Mouse (Mus musculus) spleen, adult 2 months (tissue): ENCODE measurements around the gene Abhd12b. TPM values are rescaled to one million over a fixed set of nuclear protein-coding genes. Genes with fewer than 3 reads are reported as not detected.
A peak's percentile ranks its signal among the peaks of the same experiment; 100 is the strongest.

Experiments
- DNase-seq, 2 experiments: peaks; one replicate each; pipeline versions ENCODE4 v3.0.0 to v3.0.0-alpha.2; 2012 to 2021; ENCODE audit warnings: low spot score in 2 of 2, low read depth in 1 of 2
- H3K27ac ChIP-seq: fragments of 200-500 bp; 2 replicates; pipeline ENCODE4 v1.5.1; 2012; ENCODE audit warnings: low read length, inconsistent platforms; ENCODE audit not compliant: insufficient read depth
- H3K27me3 ChIP-seq: fragments of 200-500 bp; 2 replicates; pipeline ENCODE4 v1.6.1; 2012; ENCODE audit warnings: mild to moderate bottlenecking, moderate library complexity, low read length, inconsistent platforms; ENCODE audit not compliant: control insufficient read depth, insufficient read depth
- H3K36me3 ChIP-seq: fragments of 200-500 bp; 2 replicates; pipeline ENCODE4 v1.6.1; 2012; ENCODE audit warnings: mild to moderate bottlenecking, low read length, inconsistent platforms; ENCODE audit not compliant: control insufficient read depth, insufficient read depth
- H3K4me1 ChIP-seq: fragments of 200-500 bp; 2 replicates; pipeline ENCODE4 v1.6.1; 2011; ENCODE audit warnings: inconsistent platforms; ENCODE audit not compliant: control insufficient read depth, insufficient read depth, insufficient read length
- H3K4me3 ChIP-seq: fragments of 200-500 bp; 2 replicates; pipeline ENCODE4 v1.5.1; 2011; ENCODE audit warnings: mild to moderate bottlenecking, inconsistent platforms; ENCODE audit not compliant: insufficient read depth, insufficient read length; ENCODE audit errors: extremely low read depth
- CTCF ChIP-seq: fragments of 200-500 bp; IDR thresholded peaks from 2 replicates; pipeline ENCODE4 v1.5.1; 2011; ENCODE audit warnings: mild to moderate bottlenecking, inconsistent platforms; ENCODE audit not compliant: insufficient read depth, insufficient read length, insufficient replicate concordance; ENCODE audit errors: extremely low read depth
- POLR2A ChIP-seq: fragments of 200-500 bp; IDR thresholded peaks from 2 replicates; pipeline ENCODE4 v1.6.1; 2011; ENCODE audit warnings: low read depth, low read length, inconsistent platforms
- WGBS: fragments of 180-500 bp; shearing (Covaris S2); methylation state at CpG from one replicate; pipeline ENCODE4 v1.1.7; 2018; 5-methylcytosine and 5-hydroxymethylcytosine counted together
- polyA plus RNA-seq: library from polyadenylated mRNA; depleted of rRNA; stranded (reverse); fragments of >200 nt; gene quantifications from 2 replicates; pipeline ENCODE4 v1.2.3, GENCODE M21; 2012

Gene Abhd12b
- polyA plus RNA-seq, 1 experiment = not detected

DNA sequence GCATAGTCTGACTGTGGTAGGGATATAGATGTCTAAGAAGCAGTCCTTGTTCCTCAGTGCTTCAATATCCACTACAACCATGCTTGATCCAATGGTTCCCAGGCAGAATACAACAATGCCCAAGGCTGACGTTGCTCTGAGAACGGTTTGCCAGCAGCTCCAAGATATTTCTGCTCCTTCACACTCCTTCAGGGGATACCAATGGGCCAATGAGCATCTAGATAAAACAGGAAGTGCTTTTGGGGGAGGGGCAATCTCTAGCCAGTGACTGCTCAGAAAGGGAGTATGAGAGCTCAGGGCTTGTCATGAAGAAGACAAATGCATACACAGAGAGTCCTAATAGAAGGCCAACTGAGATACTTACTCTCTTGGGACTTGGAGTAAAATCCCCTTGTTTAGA lies 34.4 kb upstream of the Abhd12b start:
- TF ChIP-seq POLR2A (no peak), CTCF (no peak)
- no peak for DNase-seq
- no peaks in the 10 kb centered on the region for H3K36me3 ChIP-seq
- no peak overlapping the region for H3K4me3 ChIP-seq
- 37% methylated on average over 2 of the region's 2 CpGs for WGBS
- H3K27me3 ChIP-seq = no peaks in the 10 kb centered on the region
- no peak overlapping the region for H3K27ac ChIP-seq
- no peaks in the 10 kb centered on the region for H3K4me1 ChIP-seq

DNA sequence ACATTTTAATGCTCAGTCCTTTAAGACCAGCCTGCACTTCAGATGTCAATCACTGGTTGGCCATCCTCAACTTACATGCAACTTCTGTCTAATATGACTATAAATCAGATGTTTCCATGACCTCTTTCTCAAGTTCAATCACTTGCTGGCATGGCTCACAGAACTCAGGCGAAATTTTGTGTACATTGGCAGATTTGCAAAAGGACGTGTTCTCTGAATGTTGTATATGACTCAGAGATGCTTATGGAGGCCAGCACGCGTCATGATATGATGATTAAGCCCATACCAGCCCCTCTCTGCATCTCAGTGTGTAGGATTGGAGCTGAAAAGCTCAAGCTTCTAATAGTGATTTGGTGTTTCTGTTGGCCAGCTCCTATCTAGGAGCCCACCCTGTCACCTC lies 27.3 kb upstream of the Abhd12b start:
- H3K36me3 ChIP-seq = no peaks in the 10 kb centered on the region
- no peak for TF ChIP-seq POLR2A
- no peak for TF ChIP-seq CTCF
- H3K4me3 ChIP-seq = no peak overlapping the region
- H3K27ac ChIP-seq = no peak overlapping the region
- no peaks in the 10 kb centered on the region for H3K27me3 ChIP-seq
- WGBS = 87% methylated on average over 4 of the region's 4 CpGs
- H3K4me1 ChIP-seq = peaks cover 2% of the 10 kb centered on the region; the same call in 1 of the 2 replicates
- no peak for DNase-seq

DNA sequence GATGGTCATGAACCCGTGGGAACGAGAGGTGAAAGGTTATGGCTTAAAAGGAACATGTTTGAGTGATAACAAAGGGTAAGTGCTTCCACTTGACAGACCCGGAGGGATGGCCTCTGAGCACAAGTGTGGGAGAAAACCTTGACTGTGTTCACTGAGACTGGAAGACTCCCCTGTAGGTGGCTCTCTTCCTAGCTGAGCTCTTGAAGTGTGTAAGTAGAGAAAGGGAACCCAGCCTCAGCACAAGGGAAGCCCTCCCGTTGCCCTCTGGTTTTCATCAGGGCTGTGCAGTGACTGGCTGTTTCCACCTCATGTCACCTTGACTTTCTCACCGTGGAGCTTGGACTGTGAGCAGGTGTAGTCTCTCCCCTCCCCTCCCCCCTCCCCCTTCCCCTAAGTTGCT lies 24.8 kb upstream of the Abhd12b start:
- Histone ChIP-seq H3K36me3 (no peaks in the 10 kb centered on the region), H3K27ac (no peak overlapping the region), H3K27me3 (no peaks in the 10 kb centered on the region), H3K4me3 (no peak overlapping the region), H3K4me1 (peaks cover 2% of the 10 kb centered on the region; the same call in 1 of the 2 replicates)
- peak in 1 of 2 experiments; percentile 30 for DNase-seq
- WGBS = 28% methylated on average over 5 of the region's 5 CpGs
- TF ChIP-seq POLR2A = no peak
- TF ChIP-seq CTCF = peak; percentile 16; the same call in 1 of the 2 replicates

DNA sequence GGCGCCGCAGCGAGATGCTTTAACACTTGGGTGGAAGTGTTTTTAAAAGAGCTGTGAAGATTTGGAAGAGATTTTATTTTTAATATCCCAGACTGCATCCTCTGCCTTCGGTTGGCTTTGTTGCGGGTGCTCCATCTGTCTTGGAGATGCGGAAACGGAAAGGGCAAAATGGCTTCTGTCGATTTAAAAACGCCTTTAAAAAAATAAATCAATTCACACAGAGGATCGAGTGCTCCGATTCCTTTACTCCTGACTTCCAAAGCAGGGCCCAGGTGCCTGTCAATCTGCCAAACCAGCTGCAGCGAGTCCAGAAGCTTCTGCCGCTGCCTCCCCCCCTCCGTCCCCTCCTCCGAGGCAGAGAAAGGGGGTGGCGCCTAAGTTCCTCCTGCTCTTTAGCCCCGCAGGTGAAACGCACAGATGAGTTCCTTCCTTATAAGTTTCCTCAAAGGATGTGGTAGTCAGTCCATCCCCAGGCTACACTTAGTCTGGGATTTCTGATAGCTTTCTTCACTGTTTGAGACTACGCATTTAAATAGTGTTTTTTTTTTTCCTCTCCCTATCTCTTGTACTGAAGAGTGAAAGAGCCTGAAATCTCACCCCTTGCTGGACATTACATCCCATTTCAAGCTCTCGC lies 22.8 kb upstream of the Abhd12b start:
- Histone ChIP-seq H3K36me3 (no peaks in the 10 kb centered on the region), H3K27ac (no peak overlapping the region), H3K27me3 (no peaks in the 10 kb centered on the region), H3K4me3 (no peak overlapping the region; the same call in 1 of the 2 replicates), H3K4me1 (peaks cover 6% of the 10 kb centered on the region; the same call in 1 of the 2 replicates)
- DNase-seq = no peak
- TF ChIP-seq POLR2A (no peak), CTCF (no peak)
- WGBS = 53% methylated on average over 20 of the region's 20 CpGs

DNA sequence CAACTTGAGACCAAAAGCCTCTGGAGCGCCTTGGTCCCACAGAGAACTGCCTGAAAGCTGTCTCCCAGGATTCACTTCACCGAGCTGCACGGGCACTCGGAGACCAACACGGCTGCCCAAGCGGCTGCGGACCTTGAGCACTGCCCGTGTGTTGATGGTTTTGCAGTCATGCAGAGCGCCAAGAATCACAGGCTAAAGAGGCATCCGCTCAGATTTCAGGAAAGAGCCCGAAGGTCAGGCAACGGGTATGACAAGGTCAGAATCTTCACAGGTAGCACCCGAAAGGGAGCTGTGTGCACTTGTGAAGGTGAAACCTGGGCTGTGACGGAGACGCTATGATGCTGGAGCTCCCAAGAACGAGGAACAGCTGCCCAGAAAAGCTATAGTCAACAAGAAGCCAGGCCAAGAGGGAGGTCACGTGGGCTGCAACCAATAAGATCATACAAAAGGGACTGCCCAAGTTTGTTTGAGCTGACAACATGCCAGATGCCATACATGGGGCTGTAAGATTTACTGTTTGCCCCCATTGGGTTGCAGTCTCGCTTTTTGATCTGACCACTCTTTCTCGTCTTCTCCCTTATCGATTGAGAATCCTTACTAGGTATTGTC lies 19.2 kb upstream of the Abhd12b start:
- no peaks in the 10 kb centered on the region for H3K27me3 ChIP-seq
- no peak for TF ChIP-seq CTCF
- no peak for DNase-seq
- no peaks in the 10 kb centered on the region for H3K36me3 ChIP-seq
- no peak overlapping the region for H3K27ac ChIP-seq
- no peak overlapping the region for H3K4me3 ChIP-seq
- 91% methylated on average over 20 of the region's 20 CpGs for WGBS
- H3K4me1 ChIP-seq = peaks cover 8% of the 10 kb centered on the region; the same call in 1 of the 2 replicates

DNA sequence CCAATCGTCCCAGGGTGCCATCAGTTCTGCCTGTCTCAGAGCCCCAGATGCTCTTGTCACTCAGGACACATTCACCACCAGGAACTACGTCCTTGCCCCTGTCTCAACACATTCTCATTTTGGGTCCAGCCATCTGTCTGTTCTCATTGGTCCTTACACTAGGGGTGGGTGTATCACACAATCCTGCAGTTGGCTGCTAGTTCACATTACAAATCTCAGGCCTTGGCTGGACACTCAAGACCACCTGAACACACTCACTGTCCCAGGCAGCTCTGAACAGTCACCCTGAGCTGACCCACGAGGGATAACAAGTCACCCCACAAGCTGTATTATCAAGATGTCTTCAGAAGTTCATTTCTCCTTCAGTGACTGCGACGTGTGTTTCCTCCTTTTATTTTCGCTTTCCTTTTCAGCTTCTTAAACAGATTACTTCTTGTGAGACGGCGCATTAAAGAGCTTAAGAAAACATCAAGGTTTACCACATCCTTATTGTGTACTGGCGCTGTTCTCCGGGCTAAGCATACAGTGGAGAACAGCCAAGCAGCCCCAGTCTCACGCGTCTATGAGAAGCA lies 17.7 kb upstream of the Abhd12b start:
- DNase-seq = peak; percentile 58 to 81
- H3K4me1 ChIP-seq = peaks cover 15% of the 10 kb centered on the region; the same call in 1 of the 2 replicates
- no peaks in the 10 kb centered on the region for H3K27me3 ChIP-seq
- TF ChIP-seq POLR2A (peak; percentile 8; the same call in 1 of the 2 replicates), CTCF (no peak)
- peak overlapping the region; percentile 99 for H3K27ac ChIP-seq
- peak overlapping the region; percentile 58 for H3K4me3 ChIP-seq
- WGBS = 6% methylated on average over 12 of the region's 12 CpGs
- H3K36me3 ChIP-seq = no peaks in the 10 kb centered on the region

DNA sequence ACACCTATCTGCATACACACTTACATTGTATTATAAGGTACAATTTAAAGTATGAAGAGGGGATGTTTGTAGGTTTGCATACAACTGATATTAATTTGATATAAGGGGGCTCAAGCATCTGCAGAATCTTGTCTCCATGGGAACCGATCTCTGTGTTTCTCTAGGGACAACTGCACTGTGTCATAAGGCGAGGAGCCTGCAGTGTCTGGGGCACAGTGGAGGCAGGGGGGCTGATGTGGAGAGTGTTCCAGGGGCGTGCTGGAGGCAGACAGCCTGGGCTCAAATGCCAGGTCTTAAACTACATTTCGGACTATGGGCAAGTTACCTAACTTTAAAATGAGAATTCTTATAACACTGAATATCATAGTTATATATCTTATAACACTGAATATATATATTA lies 16.8 kb upstream of the Abhd12b start:
- TF ChIP-seq CTCF (no peak), POLR2A (no peak)
- Histone ChIP-seq H3K27ac (peak overlapping the region; percentile 63), H3K36me3 (no peaks in the 10 kb centered on the region), H3K4me3 (no peak overlapping the region), H3K27me3 (no peaks in the 10 kb centered on the region), H3K4me1 (peaks cover 15% of the 10 kb centered on the region; the same call in 1 of the 2 replicates)
- 72% methylated on average over 4 of the region's 4 CpGs for WGBS
- DNase-seq = no peak
